Mouse (Mus musculus) liver, adult 2 months (tissue): Measurements from ENCODE around the gene Siglech. TPM values are rescaled to one million over a fixed set of nuclear protein-coding genes. Genes with fewer than 3 reads are reported as not detected.
"Not testable (repeated sequence)": the region's sequence is repeated elsewhere in the genome, so short reads cannot be mapped to it uniquely, and the experiment has no call there.

Source experiments
- DNase-seq: peaks from one replicate; pipeline ENCODE4 v3.0.0-alpha.2; 2011; ENCODE audit warnings: low read depth, low spot score; ENCODE audit errors: extremely low read depth
- H3K27ac ChIP-seq: fragments of 200-500 bp; replicated peaks from 2 replicates; pipeline ENCODE4 v1.5.1; 2012; ENCODE audit warnings: low read depth, mild to moderate bottlenecking, control low read depth, inconsistent platforms, low read length; ENCODE audit not compliant: insufficient read depth
- H3K27me3 ChIP-seq: fragments of 200-500 bp; 2 replicates; pipeline ENCODE4 v1.6.1; 2012; ENCODE audit warnings: mild to moderate bottlenecking, moderate library complexity, low read length, inconsistent platforms; ENCODE audit not compliant: control insufficient read depth, insufficient read depth
- H3K36me3 ChIP-seq: fragments of 200-500 bp; 2 replicates; pipeline ENCODE4 v1.6.1; 2012; ENCODE audit warnings: low read length, inconsistent platforms; ENCODE audit not compliant: control insufficient read depth, insufficient read depth
- H3K4me1 ChIP-seq: fragments of 200-500 bp; 2 replicates; pipeline ENCODE4 v1.6.1; 2011; ENCODE audit warnings: low read length; ENCODE audit not compliant: control insufficient read depth, insufficient read depth
- H3K4me3 ChIP-seq: fragments of 200-500 bp; 2 replicates; pipeline ENCODE4 v1.5.1; 2011; ENCODE audit warnings: low read depth, mild to moderate bottlenecking, control low read depth, low read length, moderate library complexity; ENCODE audit not compliant: insufficient read depth
- H3K79me2 ChIP-seq: fragments of 200-500 bp; 2 replicates; pipeline ENCODE4 v1.6.1; 2012; ENCODE audit warnings: inconsistent platforms, mild to moderate bottlenecking, low read length, moderate library complexity; ENCODE audit not compliant: control insufficient read depth, insufficient read depth
- H3K9ac ChIP-seq: fragments of 200-500 bp; 2 replicates; pipeline ENCODE4 v1.6.1; 2012; ENCODE audit warnings: low read depth, mild to moderate bottlenecking, control low read depth, inconsistent platforms, low read length
- CTCF ChIP-seq: fragments of 200-500 bp; IDR thresholded peaks from 2 replicates; pipeline ENCODE4 v1.5.1; 2011; ENCODE audit warnings: low read depth, low read length, control low read depth
- POLR2A ChIP-seq: fragments of 200-500 bp; IDR thresholded peaks from 2 replicates; pipeline ENCODE4 v1.6.1; 2011; ENCODE audit warnings: low read length, control low read depth; ENCODE audit not compliant: insufficient read depth; ENCODE audit errors: extremely low read depth
- WGBS: fragments of 180-500 bp; shearing (Covaris S2); methylation state at CpG from one replicate; pipeline ENCODE4 v1.1.7; 2018; 5-methylcytosine and 5-hydroxymethylcytosine counted together
- polyA plus RNA-seq: library from polyadenylated mRNA; depleted of rRNA; stranded (reverse); fragments of >200 nt; gene quantifications from 2 replicates; pipeline ENCODE4 v1.2.3, GENCODE M21; 2012
- total RNA-seq: library from RNA; depleted of rRNA; stranded (reverse); fragments of >200 nt; gene quantifications from 2 replicates; pipeline ENCODE4 v1.2.3, GENCODE M21; 2014

Gene Siglech
- total and polyA plus RNA-seq, 2 experiments = 0.28 to 0.93 TPM

DNA sequence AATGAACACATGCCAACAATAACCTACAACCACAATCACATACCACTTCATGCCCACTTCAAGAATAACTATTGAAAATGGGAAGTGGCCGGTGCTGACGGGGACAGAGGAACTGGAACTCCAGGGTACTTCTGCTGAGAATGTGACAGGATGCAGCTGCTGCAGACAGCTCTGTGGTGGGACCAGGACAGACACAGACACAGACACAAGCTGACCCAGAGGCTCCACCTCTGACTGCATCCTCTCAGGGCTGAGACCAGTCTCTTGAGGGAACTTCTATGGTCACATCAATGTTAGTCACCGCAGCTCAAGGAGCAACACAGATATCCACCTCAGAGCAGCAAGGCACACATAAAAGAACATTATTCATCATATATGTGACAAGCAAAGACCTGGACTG lies 16.6 kb downstream of the Siglech start:
- H3K4me1 ChIP-seq = no peaks in the 10 kb centered on the region
- H3K27me3 ChIP-seq = no peaks in the 10 kb centered on the region
- H3K79me2 ChIP-seq = no peaks in the 10 kb centered on the region
- no peaks in the 10 kb centered on the region for H3K36me3 ChIP-seq
- TF ChIP-seq POLR2A (no peak), CTCF (no peak)
- H3K4me3 ChIP-seq = no peak overlapping the region
- H3K27ac ChIP-seq = no peak overlapping the region
- no peak overlapping the region for H3K9ac ChIP-seq
- WGBS = 70% methylated on average over 3 of the region's 3 CpGs
- DNase-seq = peak; percentile 20

DNA sequence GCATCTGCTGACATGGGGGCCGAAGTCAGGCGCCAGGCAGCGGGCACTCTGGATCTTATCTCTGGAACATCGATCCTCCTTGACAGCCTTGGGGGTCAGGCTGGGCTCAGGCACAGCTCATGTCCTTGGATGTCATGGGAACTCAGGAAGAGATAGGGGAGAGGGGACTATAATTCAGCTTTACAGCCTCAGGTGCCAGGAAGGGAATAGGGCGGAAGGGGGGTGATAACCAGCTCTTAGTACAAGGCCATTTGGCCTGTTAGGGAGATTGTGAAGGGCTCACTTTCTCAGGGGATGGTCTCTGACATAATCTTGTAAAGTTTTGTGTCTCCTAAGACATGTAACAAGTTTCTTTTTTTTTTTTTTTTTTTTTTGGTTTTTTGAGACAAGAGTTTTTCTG lies 22.6 kb downstream of the Siglech start:
- not testable (repeated sequence) for H3K36me3 ChIP-seq, DNase-seq, H3K27ac ChIP-seq, H3K4me1 ChIP-seq, H3K4me3 ChIP-seq, H3K79me2 ChIP-seq, H3K27me3 ChIP-seq, H3K9ac ChIP-seq
- 60% methylated on average over 5 of the region's 5 CpGs for WGBS

DNA sequence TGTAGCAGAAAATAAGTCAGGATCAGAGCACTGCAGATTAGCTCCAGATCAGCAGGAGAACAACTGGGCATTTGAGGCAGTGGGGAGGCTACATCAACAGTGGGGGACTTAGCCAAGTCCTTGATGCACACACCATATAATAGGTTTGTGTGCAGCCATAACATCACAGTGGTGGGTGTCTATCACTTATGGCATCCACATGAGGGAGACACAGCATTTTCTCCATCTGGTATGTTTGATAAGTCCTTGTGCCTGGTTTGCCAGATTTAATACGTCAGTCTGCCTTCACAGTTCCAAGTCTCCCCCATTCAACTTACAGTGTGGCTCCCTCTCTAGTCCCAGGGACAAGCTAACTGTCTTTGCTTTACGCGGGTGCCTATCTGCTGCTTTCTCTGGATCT lies 24.3 kb downstream of the Siglech start:
- H3K9ac ChIP-seq = no peak overlapping the region
- TF ChIP-seq POLR2A (no peak), CTCF (no peak)
- peaks cover 4% of the 10 kb centered on the region; the same call in 1 of the 2 replicates for H3K4me1 ChIP-seq
- H3K79me2 ChIP-seq = 0 out of 2 replicates have a peak, but pooled peaks cover 5% of the 10 kb centered on the region
- peaks cover 6% of the 10 kb centered on the region; the same call in 1 of the 2 replicates for H3K36me3 ChIP-seq
- H3K4me3 ChIP-seq = no peak overlapping the region
- H3K27ac ChIP-seq = no peak overlapping the region
- WGBS = 89% methylated on average over 3 of the region's 3 CpGs
- H3K27me3 ChIP-seq = no peaks in the 10 kb centered on the region
- no peak for DNase-seq

DNA sequence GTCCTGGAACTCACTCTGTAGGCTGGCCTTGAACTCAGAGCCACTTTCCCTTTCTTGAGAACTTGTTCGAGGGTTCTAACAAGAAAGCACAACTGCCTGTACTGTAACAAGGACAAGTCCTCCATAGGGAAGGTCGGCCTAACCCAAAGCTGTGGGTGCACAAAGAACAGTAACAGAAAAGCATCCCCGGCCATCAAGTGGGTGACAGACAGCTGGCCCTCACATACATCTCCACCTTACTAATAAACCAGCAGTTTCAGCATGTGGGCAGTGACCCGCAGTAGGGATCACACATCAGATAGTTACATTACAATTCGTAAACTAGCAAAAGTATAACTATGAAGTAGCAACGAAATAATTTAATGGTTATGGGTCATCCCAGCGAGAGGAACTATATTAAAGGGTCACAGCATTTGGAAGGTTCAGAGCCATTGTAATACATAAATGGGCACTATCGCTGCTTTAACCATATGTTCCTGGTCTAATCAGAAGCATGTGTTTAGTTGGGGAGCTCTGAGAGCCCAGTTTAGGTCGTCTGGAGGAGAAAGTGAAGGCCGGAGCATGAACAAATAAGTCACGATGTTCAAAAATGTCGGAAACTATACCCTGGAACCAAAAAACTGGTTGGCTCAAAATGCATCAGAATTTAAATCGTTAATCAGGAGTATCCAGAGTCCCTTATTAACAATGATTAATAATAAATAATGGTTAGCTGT lies 25.4 kb downstream of the Siglech start:
- H3K79me2 ChIP-seq = 0 out of 2 replicates have a peak, but pooled peaks cover 5% of the 10 kb centered on the region
- H3K4me3 ChIP-seq = peak overlapping the region; percentile 90
- WGBS = 46% methylated on average over 13 of the region's 13 CpGs
- peaks cover 11% of the 10 kb centered on the region; the same call in 1 of the 2 replicates for H3K36me3 ChIP-seq
- no peak overlapping the region for H3K9ac ChIP-seq
- TF ChIP-seq POLR2A (no peak), CTCF (no peak)
- no peak for DNase-seq
- H3K4me1 ChIP-seq = peaks cover 4% of the 10 kb centered on the region; the same call in 1 of the 2 replicates
- no peak overlapping the region for H3K27ac ChIP-seq
- no peaks in the 10 kb centered on the region for H3K27me3 ChIP-seq

DNA sequence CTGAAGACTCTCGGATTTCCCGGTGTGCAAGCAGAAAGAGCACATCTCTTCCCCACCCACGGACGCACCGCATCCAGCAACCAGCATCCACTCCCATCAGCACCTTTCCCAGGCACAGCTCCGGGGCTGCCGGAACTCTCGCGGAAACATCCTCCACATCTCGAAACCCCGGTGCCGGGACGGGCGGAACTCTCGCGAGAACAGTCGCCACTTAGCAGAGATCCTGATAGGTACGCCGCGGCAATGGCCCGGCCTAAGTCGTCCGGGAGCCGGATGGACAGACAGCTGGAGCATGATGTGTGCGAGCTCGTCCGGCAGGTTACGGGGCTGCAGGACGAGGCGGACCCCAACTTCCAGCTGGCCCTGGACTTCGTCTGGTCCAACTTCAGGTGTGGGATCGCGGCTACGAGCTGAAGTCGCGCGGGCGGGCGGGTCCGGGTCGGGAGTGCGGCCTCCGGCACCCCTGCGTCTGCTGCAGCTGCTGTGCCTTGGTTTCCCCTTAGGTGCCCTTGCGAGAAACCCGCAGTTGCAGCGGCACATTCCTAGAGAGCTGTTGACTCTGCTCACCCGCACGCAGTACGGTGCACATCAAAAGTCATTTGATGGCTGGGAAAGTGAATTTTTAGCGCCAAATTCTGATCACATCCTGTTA lies 26.1 kb downstream of the Siglech start, which contains the start of gene Tubgcp5:
Tubgcp5 (plus strand) TSS at position 203 of the 652 bp plus-strand sequence.
- Histone ChIP-seq H3K79me2 (0 out of 2 replicates have a peak, but pooled peaks cover 5% of the 10 kb centered on the region), H3K27ac (no peak within 1 kb of the TSS), H3K4me1 (peaks cover 4% of the 10 kb centered on the region; the same call in 1 of the 2 replicates), H3K4me3 (peak within 1 kb of the TSS; percentile 90), H3K27me3 (no peaks in the 10 kb centered on the region), H3K36me3 (peaks cover 14% of the 10 kb centered on the region; the same call in 1 of the 2 replicates), H3K9ac (peak within 1 kb of the TSS; percentile 89)
- TF ChIP-seq CTCF = no peak
- TF ChIP-seq POLR2A = peak; percentile 61; the same call in 1 of the 2 replicates
- peak; percentile 86 for DNase-seq
- under 1% methylated on average over 51 of the region's 51 CpGs for WGBS
